Mouse (Mus musculus) cerebellum, adult 9-11 months (tissue): ENCODE data around the gene Gramd1b.
A peak's percentile ranks its signal among the peaks of the same experiment; 100 is the strongest.

ENCODE experiments used
- DNase-seq: peaks from one replicate; pipeline ENCODE4 v3.0.0; 2022

Gramd1b gene

GRCm38 (mm10) chr9:40300018-40300989 is 230.9 kb downstream of the Gramd1b start:
- no peak for DNase-seq

- DNase-seq = no peak
Observed at GRCm38 (mm10) chr9:40299323-40299722, 231.9 kb downstream of the Gramd1b start.

DNA sequence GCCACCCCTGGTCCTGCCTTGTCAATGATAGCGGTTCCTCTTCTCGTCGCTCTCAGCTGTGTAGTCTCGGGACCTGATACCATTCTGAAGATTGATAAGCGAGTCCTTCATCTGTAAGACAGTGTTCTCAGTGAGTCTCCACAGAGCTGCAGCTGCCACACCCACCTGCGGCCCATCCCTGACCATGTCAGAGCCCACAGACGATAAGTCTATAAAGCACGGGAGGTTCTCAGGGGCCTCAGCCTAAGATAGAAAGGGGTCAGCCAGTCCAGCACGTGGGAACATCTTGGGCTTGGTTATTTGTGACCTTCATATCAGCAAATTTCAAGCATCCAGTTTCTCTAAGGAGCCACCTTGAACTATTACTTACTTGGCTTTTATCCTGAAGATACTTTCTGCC is 233.2 kb downstream of the Gramd1b start:
- DNase-seq = no peak

- DNase-seq = peak; percentile 71
Observed at GRCm38 (mm10) chr9:40296251-40296650, 234.9 kb downstream of the Gramd1b start.

GRCm38 (mm10) chr9:40294866-40295265 is 236.3 kb downstream of the Gramd1b start:
- no peak for DNase-seq

GRCm38 (mm10) chr9:40294210-40294609 is 237.0 kb downstream of the Gramd1b start:
- no peak for DNase-seq

- no peak for DNase-seq
Observed at GRCm38 (mm10) chr9:40293740-40294139, 237.4 kb downstream of the Gramd1b start.

DNA sequence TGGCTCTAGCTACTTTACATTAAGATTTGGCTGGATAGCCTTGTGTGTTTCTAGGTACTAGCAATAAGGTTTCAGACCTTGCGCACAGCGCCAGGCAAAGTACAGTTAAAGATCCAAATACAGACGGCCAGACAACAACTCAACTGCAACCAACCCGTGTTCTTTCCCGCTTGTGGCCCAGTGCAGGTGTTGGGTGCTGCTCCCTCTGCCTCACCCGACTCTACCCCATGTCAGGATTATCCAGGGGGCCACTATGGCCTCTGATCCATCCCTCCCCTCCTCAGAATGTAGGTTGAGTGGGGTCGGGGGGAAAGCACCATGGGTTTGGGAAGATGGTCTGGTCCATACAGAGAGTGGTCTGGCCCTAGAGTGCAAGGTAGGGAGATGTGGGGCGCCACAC is 237.9 kb downstream of the Gramd1b start:
- no peak for DNase-seq

DNA sequence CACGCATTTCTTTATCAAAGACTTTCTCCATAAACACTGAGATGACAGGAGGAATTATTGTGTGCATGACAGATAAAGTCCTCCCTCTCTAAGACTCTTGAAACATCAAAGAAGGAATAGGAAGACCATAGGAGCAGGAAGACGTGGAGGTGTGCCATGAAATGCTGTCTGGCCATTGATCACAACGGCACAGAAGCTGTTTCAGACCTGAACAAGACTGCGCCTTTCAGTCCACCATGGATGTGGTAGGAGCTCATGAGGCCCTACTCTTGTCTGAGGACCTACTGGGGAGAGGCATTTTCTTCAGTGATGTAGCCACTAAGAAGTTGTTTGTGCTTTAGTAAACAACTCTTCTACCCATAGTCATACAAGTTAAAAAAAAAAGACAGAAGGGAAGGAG is 238.7 kb downstream of the Gramd1b start:
- no peak for DNase-seq

DNA sequence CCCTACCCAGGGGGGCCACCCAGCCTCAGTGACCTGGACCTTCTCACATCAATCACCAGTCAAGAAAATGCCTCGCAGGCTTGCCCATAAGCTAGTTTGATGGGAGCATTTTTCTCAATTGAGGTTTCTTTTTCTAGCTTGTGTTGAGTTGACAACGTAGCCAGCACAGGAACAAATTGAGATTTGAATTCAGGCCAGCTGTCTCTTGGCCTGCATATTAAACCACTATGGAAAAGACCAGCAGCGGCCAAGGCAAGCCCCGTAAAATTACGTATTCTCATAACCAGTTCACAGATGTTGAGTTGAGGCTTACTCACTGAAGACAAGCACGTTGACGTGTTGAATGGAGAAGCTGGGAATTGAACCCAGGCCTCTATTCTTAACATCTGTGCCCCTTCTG is 248.2 kb downstream of the Gramd1b start:
- DNase-seq = no peak

- no peak for DNase-seq
Observed at GRCm38 (mm10) chr9:40279438-40279837, 251.7 kb downstream of the Gramd1b start.

- DNase-seq = no peak
Observed at GRCm38 (mm10) chr9:40277671-40278070, 253.5 kb downstream of the Gramd1b start.

DNA sequence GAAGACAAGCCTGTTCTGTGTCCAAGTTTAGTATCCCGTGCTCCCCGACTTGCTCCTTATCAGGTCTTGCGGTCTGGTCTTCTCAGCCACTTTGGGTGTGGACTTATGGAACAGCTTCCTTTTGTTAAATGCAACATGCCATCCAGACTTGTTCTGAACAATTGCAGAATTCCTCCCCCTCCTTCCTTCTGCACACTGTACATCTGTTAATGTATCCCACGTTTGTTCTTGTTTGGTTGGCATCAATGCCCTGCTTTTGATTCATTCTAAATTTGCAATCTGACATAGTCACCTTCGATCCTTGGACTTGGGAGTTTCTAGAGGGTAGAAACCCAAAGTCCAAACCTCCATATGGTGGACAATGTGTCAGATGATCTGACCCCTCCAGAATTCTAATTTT is 255.3 kb downstream of the Gramd1b start:
- no peak for DNase-seq

DNA sequence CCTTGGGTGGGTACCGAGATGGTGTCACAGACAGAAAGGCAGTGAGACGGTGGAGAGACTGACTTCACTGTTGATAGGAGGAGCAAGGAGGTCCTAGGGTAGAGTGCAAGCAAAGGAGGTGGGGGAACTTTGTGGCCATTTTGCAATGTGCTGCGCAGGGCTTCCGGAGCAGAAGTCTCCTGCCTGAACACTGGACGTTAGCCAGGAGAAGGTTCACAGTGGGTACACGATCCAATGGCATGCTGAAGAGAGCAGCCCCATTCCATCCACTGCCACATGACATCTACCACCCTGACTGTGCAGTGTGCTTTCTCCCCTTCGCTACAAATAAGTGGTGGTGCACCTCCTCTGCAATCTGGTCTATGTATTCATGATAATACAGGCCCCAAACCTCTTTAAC is 258.4 kb downstream of the Gramd1b start:
- DNase-seq = no peak

- DNase-seq = no peak
Observed at GRCm38 (mm10) chr9:40271075-40271474, 260.1 kb downstream of the Gramd1b start.

DNA sequence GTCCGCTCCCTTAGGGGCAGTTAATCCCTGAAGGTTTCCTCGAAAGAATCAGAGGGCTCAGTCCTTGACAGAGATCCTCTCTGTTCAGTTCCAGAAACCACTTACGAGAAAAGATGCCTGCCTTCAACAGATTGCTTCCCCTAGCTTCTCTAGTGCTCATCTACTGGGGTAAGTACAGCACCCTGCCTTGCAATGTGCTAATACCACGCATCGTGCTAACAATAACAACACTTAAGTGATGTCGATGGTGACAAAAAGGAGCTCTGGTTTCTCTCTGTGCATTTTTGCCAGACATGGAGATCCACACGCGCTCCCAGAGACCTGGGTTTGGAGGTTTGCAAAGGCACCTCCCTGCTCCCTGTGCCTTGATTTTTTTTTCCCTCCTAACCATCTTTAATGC is 261.3 kb downstream of the Gramd1b start:
- no peak for DNase-seq

- no peak for DNase-seq
Observed at GRCm38 (mm10) chr9:40269103-40269861, 261.9 kb downstream of the Gramd1b start, which contains the start of gene Scn3b. Gene Scn3b, plus strand, starts transcription at chr9:40269217.

- no peak for DNase-seq
Observed at GRCm38 (mm10) chr9:40268748-40269102, 262.5 kb downstream of the Gramd1b start.

GRCm38 (mm10) chr9:40268040-40268747 is 263.0 kb downstream of the Gramd1b start:
- DNase-seq = no peak

GRCm38 (mm10) chr9:40263874-40264273 is 267.3 kb downstream of the Gramd1b start:
- no peak for DNase-seq

DNA sequence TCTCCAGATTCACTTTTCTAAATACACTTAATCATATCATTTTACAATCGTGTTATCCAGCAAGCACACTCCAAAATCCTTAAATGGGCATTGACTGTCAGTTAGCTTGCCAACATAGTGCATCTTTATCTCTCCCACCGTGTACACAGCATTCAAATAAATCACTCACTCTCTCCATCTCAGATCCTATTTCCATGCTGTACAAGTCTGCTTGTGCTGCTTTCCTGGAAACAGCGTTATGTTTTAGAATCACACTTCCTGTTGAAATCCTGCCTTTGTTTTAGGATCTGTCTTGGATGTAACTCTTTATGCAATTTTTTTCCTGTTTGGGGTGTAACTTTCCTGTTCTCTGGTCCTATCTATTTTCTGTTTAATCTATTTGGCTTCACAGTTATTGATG is 278.7 kb downstream of the Gramd1b start:
- DNase-seq = no peak

DNA sequence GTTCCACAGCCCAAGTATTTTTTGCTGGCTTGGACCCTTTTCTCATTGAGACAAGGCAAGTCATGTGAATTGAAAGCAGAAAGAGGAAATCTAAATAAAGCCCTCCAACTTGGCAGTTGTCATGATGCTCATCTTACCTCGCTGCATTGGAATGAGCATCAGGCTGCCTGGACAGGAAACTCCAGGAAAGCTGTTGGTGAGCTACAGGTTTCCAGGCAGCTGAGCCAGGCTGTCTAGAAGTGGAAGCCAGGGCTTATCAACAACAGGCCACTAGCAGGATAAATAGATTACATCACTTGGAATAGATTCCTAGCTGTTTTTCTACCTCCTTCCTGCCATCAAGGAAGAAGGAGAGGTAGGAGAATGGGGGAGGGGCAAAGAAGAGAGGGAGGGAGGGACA is 282.1 kb downstream of the Gramd1b start:
- no peak for DNase-seq

- DNase-seq = no peak
Observed at GRCm38 (mm10) chr9:40246702-40247101, 284.5 kb downstream of the Gramd1b start.
